Mouse (Mus musculus): ENCODE data around the gene Nrl.

GRCm38 (mm10) chr14:55484430-55485085 is 40.2 kb downstream of the Nrl start:
- TF ChIP-seq POLR2A (IDR thresholded peaks at IDR 0.05; ENCODE audit: borderline replicate concordance, extremely low read depth, low read depth, low read length) (no peak), CTCF (IDR thresholded peaks at IDR 0.05; ENCODE audit: insufficient read depth, low read length) (no peak)
